Mouse (Mus musculus): ENCODE data around the gene Akt1s1. TPM values are rescaled to one million over a fixed set of nuclear protein-coding genes. Genes with fewer than 3 reads are reported as not detected.

The Akt1s1 gene
- total RNA-seq, 2 experiments from 2014 or later = 74.1 to 85.4 TPM

DNA sequence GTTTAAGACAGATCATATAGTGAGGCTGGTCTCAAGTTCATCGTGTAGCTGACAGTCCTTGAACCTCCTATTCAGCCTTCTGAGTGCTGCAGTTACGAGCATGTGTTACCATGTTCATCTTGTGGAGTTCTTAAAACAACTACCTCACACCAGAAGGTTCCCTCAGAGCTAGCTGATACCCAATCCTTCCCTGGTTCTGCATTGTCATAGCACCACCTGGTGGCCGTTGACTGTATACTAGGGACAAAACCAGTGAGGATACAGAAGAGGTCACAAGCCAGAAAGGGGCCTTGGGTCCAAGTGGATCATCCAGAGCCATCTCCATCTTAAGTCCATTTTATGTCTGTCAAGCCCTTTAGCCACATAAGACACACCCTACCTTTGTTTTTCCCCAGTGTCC, 23.9 kb upstream of the Akt1s1 start:
- peak; percentile 85 for DNase-seq
- intact Hi-C loops (cut with DNase I) = loop anchor here (2.0 kb wide), 1 partner anchor 98 kb away; no protein-coding TSS in a partner anchor

DNA sequence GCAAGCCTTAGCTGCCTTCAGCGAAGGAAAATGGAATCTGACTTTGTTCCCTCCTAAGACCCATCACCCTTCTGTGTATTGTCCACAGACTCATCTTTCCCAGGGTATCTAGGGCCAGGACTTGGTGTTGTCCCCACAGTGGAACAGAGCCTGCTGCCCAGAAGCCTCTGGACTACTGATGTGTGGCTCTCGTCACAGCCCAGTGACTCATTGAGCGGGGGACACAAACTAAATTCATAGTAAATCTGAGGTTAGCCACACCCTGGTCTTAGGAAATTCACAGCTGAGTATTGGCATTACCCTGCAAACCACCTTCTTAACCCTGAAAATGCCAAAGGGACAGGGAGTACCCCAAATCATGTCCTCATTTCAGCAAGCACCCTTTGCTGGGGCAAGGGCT, 22.0 kb upstream of the Akt1s1 start:
- intact Hi-C loops (cut with DNase I) = no loop called here

DNA sequence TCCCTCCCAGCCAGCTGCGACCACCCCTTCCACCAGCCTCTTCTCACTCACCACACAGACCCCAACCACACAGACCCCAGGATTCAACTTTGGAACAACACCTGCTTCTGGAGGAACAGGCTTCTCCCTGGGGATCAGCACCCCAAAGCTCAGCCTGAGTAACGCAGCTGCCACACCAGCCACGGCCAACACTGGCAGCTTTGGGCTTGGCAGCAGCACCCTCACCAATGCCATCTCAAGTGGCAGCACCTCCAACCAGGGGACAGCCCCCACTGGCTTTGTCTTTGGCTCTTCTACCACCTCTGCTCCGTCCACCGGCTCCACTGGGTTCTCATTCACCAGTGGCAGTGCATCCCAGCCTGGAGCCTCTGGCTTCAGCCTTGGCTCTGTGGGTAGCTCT, 20.1 kb upstream of the Akt1s1 start:
- DNase-seq = no peak
- intact Hi-C loops (cut with DNase I) = no loop called here

More for the DNA sequence above, 22.0 kb upstream of the Akt1s1 start:
- no peak for DNase-seq

DNA sequence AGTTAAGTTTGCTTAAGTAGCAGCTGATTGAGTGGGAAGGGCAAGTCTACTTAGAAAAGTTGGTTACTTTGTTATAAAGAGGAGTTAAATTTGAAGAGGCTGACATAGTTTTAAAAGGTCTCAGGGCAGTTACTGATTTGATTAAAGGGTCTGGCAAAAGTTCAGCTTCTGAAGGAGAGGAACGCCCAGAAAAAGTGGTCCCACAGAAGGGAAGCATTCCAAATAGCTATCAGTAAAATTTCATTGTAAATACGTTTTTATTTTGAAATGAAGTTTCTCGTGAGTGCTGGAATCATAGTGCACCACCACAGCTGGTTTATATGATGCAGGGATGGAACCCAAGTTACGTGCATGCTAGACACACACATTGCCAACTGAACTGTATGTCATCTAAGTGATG, 16.0 kb upstream of the Akt1s1 start:
- intact Hi-C loops (cut with DNase I) = no loop called here
- no peak for DNase-seq

DNA sequence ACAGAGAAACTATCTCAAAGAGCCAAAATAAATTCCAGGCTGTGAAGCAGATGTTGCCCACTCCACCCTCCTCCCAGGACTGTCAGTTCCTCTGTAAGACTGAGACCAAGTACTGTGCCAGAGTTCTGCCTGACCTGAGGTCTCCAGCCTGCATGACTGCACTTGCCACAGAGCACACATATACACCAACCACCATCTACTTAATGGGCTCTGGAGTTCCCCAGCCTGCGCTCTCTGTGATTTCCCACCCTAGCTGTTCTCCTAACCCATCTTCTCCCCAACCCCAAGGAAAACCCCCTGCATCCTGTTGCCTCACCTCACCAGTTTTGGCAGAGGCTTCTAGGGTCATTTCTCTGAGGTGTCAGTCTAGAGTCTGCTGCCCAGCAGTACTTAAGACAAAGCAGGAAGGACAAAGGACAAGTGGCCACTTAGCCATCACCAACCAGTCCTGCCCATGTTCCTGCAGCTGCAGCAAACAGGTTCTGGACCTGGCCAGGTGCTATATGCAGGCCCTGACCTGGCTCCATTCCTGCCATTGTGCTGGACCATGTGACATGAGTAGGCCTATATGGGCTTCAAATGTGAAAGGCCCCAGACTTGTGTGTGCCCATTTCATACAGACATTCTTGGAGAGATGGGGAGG, 13.3 kb upstream of the Akt1s1 start:
- intact Hi-C loops (cut with DNase I) = no loop called here
- no peak for DNase-seq

DNA sequence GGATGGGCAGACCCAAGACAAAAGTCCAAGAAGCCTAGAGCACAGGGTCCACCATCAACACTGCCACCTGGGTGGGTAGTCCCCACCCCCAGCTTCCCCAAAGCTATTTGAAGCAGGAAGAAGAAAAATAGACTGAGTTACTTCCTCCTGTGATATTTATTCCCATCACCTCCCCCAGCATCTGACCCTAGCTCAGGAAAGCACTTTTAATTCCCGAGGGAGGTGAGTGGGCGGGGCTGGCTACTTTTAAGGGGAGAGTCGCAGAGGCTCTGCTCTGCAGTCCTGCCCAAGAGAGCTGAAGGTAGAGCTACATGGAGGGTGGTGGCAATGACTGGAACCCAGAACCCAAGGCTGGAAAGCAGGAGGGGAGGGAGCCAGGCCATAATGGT, 12.8 kb upstream of the Akt1s1 start:
- DNase-seq = no peak
- intact Hi-C loops (cut with DNase I) = no loop called here

DNA sequence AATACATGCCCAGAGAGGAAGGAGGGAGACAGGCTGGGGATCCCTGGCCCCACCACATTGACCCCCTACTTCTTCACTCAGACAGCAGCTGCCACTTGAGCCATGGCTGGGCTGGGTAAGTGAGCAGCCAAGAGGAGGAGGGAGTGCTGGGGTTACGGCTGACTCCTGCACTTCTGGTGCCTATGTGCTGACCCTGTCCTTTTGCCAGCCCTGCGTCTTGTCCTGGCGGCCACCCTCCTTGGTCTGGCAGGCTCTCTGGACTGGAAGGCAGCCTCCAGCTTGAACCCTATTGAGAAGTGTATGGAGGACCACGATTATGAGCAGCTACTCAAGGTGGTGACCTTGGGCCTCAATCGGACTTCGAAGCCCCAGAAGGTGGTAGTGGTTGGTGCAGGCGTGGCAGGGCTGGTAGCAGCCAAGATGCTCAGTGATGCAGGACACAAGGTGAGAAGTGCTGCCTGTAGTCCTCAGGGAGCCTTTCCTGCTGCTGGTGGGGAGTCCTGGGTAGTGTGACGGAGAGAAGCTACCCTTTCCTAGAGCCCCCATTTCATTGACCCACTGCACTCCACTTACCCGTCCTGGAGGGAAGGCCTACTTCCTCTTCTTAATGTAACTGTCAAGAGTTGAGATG, 12.3 kb upstream of the Akt1s1 start:
- intact Hi-C loops (cut with DNase I) = no loop called here
- no peak for DNase-seq

DNA sequence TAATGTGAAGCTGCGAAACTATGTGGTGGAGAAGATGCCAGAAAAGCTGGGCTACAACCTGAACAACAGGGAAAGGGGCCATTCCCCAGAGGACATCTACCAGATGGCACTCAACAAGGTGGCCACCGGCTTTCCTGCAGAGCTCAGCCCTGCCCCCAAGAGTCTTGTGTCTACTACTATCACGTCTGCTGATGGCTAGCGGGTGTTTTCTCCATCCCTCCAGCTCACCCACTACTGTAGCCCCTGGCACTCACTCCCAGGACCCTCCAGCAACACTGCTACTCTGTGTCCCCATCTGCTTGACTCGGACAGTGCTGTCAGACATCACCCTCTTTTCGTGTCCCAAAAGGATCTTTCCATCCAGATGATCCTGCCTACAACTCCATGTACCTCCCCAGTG, 10.7 kb upstream of the Akt1s1 start:
- intact Hi-C loops (cut with DNase I) = no loop called here
- no peak for DNase-seq

DNA sequence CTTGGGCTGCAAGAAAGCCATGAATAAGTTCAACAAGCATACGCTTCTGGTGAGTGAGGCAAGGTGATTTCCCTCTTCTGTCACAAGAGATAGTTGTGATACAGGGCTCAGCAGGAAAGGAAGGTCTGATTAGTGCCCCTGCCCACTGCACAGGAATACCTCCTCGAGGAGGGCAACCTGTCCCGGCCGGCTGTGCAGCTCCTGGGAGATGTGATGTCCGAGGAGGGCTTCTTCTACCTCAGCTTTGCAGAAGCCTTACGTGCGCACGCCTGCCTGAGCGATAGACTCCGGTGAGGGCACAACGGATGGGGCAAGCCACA, 9.7 kb upstream of the Akt1s1 start:
- no peak for DNase-seq
- intact Hi-C loops (cut with DNase I) = no loop called here

DNA sequence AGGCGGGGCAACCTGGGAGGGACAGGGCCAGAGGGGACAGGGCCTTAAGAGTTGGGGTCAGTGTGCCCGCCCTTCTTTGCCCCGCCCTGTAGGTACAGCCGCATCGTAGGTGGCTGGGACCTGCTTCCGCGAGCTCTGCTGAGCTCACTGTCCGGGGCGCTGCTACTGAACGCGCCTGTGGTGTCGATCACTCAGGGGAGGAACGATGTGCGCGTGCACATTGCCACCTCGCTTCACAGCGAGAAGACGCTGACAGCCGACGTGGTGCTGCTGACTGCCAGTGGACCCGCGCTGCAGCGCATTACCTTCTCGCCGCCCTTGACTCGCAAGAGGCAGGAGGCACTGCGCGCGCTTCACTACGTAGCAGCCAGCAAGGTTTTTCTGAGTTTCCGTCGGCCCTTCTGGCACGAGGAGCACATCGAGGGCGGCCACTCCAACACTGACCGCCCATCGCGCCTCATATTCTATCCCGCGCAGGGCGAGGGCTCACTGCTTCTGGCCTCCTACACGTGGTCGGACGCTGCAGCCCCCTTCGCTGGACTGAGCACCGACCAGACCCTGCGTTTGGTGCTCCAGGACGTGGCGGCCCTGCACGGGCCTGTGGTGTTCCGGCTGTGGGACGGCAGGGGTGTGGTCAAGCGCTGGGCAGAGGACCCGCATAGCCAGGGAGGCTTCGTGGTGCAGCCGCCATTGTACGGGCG, 9.2 kb upstream of the Akt1s1 start:
- peak; percentile 35 for DNase-seq
- intact Hi-C loops (cut with DNase I) = no loop called here

DNA sequence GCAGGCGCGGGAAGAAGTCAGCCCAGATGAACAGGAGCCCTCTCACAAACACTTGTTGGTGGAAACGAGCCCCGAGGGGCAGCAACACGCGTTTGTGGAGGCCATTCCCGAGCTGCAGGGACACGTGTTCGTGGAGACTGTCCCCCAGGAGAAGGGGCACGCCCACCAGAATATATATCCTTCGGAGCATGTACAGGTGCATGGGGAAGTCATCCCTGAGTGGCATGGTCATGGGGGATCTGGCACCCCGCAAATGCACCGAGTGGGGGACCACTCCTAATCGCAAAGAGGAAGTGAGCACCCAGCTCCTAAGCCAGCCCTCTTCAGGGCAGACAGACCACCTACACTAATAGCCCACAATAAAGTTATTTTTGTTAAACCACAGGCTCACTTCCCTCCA, 8.4 kb upstream of the Akt1s1 start:
- intact Hi-C loops (cut with DNase I) = no loop called here

DNA sequence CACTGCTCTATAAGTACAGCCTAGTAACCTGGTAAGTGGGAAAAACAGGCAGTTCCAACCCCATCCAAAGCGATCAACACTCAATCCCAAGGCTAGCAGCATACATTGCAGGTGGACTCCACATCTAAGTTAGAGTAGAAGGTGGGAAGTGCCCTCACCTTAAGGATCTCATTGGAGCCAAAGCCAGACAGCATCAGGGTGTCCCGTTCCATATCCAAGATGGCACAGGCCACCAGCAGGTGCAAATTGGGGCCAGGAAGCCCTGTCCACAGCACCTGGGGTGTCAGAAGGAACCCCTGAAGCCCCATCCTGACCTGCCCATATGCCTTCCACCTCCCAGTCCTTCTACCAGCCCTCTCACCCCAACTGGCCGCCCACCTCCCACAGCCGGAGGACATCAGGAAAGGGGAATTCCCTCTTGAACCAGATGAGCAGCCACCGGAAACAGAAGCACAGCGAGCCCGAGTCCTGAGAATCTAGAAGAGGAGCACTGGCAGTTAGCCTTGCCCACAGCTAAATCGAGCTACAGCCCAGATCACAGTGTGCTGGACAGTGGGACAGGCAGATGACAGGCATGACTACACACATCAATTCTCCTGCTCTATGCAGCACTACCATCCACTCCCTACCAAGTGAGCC, 6.8 kb upstream of the Akt1s1 start:
- DNase-seq = no peak
- intact Hi-C loops (cut with DNase I) = no loop called here

More for the DNA sequence above, 8.4 kb upstream of the Akt1s1 start:
- no peak for DNase-seq

DNA sequence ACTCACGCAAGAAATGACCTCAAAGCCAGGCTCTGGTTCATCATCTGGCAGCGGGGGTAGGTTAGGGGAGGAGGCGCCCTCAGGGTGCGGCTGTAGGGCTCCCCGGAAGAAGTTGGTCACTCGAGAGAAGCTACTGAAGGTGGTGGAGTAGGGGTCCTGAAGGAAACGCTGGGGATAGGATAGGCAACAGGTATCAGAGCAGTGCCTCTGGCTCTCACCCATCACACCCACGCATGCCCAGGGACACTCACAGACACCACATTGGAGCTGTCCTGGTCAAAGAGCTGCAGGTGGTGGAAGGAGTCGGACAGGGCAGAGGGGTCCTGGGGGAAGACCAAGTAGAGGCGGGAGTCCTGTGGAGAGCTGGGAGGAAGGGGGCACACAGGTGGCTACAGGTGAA, 3.8 kb upstream of the Akt1s1 start:
- intact Hi-C loops (cut with DNase I) = no loop called here
- no peak for DNase-seq

DNA sequence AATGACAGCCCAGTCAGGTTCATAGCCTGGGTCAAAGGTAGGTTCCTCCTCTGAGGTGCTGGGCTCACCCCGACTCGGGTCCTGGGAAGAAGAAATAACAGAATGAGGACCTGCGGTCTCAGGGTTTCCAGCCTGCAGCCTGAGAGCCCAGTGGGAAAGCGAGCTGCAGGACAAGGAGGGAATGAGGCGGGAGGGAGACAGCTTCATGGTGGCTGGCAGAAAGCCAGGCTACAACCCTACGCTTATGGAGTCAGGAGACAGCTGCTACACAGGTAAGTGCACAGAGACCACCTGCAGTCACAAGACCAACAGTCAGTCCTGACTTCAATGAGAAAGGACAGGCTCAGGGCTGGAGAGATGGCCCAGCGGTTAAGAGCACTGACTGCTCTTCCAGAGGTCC, 2.0 kb upstream of the Akt1s1 start:
- intact Hi-C loops (cut with DNase I) = no loop called here
- no peak for DNase-seq

DNA sequence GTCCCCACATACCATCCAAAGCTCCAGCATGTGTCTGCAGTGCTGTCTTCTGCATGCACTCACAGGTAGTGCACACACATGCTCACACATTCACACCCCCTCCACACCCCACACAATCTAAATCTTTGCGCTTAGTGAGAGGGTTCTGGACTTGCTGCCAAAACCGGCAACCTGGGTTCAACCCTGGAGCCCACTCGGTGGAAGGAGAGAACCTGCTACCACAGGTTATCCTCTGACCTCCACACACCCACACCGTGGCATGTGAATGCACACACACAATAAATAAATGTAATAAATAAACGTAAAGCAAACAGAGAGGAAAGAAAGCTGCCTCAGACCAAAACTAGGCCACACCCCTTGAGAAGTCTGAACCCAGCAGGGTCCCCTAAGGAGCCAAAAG, 1.0 kb upstream of the Akt1s1 start:
- intact Hi-C loops (cut with DNase I) = no loop called here
- DNase-seq = no peak

DNA sequence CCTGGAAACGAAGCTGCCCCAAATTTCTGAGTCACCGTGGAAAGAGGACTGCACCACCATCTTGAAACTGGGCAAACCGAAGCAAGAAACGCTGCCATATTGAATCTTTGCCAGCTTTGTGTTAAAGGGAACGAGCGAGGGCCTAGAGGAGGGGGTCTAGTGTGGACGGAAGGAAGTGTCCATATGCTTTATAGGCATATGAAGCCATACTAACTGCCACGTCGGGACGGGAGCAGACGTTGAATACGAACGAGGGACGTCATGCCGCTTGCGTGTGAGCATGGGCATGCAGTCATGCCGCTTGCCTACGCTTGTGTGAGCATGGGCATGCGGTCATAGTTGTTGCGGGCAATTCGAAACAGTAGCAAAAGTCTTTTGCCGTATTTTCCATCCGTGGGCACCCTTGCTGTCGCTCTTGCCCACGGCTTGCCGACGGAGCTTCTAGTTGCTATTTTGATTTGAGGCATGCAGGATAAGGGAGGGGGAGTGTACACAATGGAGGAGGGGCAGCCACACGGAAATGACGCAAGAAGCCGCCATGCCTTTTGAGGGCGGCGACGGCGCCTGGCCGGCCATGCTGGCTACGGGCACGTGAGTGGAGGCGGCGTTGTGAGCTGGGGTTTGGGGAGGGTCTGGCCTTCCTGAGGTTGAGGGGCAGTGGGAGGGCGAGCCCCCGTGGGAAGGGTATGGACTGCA, 773 bp downstream of the Akt1s1 start:
- peak; percentile 92 for DNase-seq
- intact Hi-C loops (cut with DNase I) = no loop called here

DNA sequence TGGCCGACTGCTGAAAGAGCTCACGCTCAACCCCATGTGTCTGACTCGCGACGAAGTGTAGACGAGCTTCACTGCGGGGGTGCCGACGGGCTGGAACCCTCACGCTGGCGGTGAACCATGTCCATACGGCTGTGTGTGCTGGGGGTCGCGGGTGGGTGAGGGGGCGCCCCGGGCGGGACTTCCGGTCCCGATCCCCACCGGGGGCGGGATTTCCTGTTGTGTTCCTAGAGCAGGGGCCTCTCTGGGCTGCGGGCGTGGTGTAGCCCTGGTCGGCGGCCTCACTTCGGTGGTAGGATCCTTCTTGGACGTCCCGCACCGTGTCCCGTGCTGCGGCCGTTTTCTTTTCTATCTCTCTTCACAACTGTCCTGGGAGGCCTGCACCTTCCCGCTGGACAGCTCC, 1.4 kb downstream of the Akt1s1 start:
- intact Hi-C loops (cut with DNase I) = no loop called here
- DNase-seq = peak; percentile 88

DNA sequence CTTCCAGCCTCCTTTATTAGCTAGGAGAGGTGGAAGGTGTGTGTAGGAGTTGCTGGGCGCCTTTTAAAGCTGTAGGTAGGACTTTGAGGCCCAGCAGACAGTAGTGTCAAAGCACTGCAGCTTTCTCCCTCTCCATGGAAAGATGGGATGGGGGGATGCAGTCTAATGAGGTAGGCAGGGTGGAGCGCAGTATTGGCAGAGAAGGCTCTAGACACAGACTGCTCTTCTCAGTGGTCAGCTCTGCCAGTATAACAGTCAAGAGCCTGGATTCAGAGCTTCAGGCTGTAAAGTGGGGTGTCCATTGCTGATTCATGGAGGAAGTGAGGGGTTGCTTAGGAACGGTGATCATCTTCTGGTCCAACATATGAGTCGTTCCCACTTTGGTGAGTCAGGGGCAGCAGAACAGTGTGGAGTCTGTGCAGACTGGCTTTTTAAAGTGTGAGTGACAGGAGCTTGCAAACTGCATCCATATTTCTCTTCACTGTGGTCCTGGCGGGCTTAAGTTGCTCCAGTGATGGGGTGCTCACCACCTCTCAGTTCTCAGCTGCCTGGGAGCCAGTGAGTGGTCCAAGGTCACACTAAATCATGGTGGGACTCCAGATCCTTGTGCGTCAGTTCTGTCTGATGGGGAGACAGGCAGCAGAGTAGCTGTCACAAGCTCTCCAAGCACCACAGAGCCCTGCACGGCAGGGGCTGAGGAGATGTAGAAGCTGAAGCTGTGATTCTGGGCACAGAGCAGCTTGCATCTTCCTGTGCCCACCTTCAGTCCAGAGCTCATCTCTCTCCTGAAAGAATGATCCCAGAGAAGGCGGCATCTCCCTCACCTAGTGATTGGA, 2.2 kb downstream of the Akt1s1 start:
- no peak for DNase-seq
- intact Hi-C loops (cut with DNase I) = no loop called here

DNA sequence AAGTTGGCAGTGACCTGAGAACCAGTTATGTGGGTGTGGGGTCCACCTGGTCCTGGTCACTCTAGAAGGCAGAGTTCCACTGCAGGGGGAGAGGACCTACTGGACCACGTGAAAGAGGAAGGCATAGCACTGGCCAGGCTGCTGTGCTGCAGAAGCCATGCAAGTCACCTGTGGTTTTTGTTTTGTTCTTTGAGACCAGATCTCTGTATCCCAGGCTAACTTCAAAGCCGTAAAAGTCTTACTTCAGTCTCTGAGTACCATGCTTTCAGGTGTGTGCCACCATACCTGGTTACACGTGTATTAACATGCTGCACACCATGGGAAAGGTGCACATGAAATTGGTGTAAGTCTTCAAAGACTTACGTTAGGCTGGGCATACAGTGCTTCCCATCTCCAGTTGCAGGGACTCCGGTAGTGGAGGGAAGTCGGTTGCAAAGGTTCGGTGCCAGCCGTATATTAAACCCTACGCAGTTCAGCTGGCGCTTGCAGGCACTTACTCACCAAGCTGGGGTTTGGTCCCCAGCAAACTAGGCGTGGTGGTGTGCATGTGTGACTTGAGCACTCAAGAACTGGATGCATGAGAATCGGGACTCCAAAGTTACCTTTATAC, 2.9 kb downstream of the Akt1s1 start:
- no peak for DNase-seq
- intact Hi-C loops (cut with DNase I) = no loop called here

All from left cerebral cortex, postnatal 4 days (tissue).